Mouse (Mus musculus): ENCODE results near the gene B3galnt1. TPM values are rescaled to one million over a fixed set of nuclear protein-coding genes. Genes with fewer than 3 reads are reported as not detected.
"Not testable (repeated sequence)": the region's sequence is repeated elsewhere in the genome, so short reads cannot be mapped to it uniquely, and the experiment has no call there.

The B3galnt1 gene
- total RNA-seq, 2 experiments from 2014 or later = 49.0 to 58.5 TPM

DNA sequence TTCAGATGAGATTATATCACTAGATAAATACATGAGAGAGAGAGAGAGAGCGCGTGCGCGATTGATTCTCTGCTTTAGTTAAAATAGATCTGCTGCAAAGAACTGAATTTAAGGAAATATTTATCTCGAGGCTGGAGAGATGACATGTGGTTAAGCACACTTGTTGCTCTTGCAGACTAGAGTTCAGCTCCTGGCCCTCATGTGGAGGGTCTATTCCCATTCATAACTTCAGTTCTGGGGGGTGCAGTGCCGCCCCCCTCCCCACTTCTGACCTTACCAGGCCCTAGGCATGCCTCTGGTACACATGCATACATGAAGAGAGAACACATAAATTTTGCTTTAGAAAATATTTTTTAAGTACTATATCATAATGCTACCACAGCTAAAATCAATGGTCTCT lies 1.5 kb downstream of the B3galnt1 start:
- Histone ChIP-seq H3K27ac (no peak overlapping the region), H3K4me3 (peak overlapping the region; percentile 84)
- DNase-seq (ENCODE audit: extremely low spot score in 1 of 2, low spot score in 2 of 2) = no peak
- TF ChIP-seq CTCF (IDR thresholded peaks at IDR 0.05) = no peak
- intact Hi-C loops (cut with DNase I) = loop anchor here (5.0 to 10.0 kb wide), 3 partner anchors 75 to 282 kb away; partner anchors contain the start of gene Ppm1l

DNA sequence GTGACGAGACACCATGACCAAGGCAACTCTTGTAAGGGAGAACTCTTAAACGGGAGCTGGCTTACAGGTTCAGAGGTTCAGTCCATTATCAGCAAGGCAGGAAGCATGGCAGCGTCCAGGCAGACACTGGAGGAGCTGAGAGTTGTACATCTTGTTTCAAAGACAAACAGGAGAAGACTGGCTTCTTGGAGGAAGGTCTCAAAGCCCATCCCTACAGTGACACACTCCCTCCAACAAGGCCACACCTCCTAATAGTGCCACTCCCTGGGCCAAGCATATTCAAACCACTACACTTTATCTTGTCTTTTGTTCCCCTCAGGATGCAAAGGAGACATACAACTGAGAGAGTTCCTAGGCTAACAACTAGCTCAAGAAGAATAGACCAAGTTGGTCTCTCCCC lies 2.6 kb downstream of the B3galnt1 start:
- TF ChIP-seq CTCF (IDR thresholded peaks at IDR 0.05) = no peak
- intact Hi-C loops (cut with DNase I) = loop anchor here (5.0 to 10.0 kb wide), 3 partner anchors 76 to 281 kb away; partner anchors contain the start of gene Ppm1l
- Histone ChIP-seq H3K27ac (no peak overlapping the region), H3K4me3 (no peak overlapping the region)
- no peak for DNase-seq (ENCODE audit: extremely low spot score in 1 of 2, low spot score in 2 of 2)

DNA sequence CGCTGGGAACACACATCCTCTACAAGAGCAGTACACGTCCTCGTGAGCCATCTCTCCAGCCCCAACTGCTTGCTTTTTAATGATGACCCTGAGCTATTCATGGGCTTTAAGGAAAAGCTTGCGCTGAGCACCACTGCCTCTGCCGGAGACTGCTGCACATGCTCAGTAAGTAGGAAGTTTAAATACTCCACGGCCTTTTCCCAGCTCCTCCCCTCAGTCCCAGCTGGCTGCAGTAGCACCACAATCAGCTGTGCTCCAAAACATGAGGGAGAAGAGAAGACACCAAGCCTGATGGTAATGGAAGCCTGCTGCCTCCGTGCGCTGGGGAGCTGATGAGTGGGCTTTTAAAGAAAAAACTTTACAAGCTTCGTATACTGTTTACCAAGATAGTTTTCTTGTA lies 4.7 kb downstream of the B3galnt1 start:
- Histone ChIP-seq H3K4me3 (no peak overlapping the region), H3K27ac (no peak overlapping the region)
- intact Hi-C loops (cut with DNase I) = loop anchor here (10.0 kb wide), 1 partner anchor 279 kb away; the partner anchor contains the start of gene Ppm1l
- no peak for DNase-seq (ENCODE audit: extremely low spot score in 1 of 2, low spot score in 2 of 2)
- no peak for TF ChIP-seq CTCF (IDR thresholded peaks at IDR 0.05)

DNA sequence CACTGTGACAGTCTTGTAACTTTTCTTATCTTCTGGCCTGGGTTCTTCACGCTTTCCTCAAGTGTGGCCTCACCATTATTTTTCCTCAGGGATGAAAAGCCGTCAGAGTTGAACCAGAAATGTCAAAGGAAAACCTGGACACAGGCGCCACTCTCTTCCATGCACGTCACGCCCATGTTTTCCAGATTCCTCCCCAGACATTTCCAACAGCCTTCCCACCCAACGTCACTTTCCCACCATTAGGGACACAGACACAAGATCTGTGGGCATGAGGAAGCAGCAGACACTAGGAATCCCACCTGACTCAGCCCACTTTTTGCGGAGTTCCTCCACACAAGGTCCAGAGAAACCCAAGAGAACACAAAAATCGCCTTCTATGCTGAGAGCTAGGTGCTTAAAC lies 5.3 kb downstream of the B3galnt1 start:
- intact Hi-C loops (cut with DNase I) = loop anchor here (10.0 kb wide), 1 partner anchor 279 kb away; the partner anchor contains the start of gene Ppm1l
- Histone ChIP-seq H3K27ac (no peak overlapping the region), H3K4me3 (no peak overlapping the region)
- no peak for DNase-seq (ENCODE audit: extremely low spot score in 1 of 2, low spot score in 2 of 2)
- TF ChIP-seq CTCF (IDR thresholded peaks at IDR 0.05) = no peak

DNA sequence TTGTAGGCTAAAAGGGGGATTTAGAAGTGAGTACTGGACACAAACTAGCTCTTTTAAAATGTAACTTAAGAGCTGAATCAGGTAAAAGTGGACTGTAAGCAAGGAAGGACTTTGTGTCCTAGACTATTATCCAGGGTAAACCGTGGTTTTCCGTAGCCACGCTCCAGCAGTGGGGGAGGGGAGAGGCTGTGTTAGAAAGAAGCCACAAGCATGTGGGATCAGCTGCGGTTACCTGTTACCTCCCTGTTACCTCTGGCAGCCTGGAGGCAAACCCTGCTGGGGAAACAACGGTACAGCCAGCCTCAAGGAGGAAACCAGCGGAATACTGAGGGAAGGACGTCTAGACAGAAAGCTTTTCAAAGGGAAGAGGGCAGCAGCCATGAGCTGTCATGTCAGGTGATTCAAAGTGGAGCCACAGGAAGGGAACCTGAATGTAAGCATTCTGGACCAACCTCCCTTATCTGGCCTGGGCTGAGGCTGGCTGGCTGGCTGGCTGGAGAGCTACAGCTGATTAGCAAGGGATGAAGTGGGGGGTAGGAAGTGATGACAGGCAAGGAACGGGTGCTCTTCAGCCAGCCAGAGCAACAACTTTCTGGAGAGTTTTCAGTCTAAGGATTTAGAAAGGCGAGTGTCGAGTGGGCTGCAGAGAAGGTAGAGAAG lies 10.5 kb downstream of the B3galnt1 start:
- Histone ChIP-seq H3K27ac (no peak overlapping the region), H3K4me3 (no peak overlapping the region)
- no peak for DNase-seq (ENCODE audit: extremely low spot score in 1 of 2, low spot score in 2 of 2)
- TF ChIP-seq CTCF (IDR thresholded peaks at IDR 0.05) = no peak
- intact Hi-C loops (cut with DNase I) = no loop called here

DNA sequence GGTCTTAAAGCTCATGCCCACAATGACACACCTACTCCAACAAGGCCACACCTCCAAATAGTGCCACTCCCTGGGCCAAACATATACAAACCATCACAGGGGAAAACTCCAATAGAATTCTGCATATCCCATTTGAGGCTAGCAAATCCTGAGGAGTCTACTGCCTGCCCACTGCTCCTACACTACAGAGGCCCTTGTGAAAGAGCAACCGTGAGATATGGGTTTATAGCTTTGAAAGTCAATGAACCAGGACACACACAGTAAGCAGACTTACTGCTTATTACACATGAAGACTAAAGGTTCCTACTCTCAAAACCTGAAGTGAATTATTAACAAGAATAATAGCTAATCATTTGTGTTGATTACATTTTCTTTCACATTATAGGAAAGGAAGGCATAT lies 15.0 kb downstream of the B3galnt1 start:
- no peak for TF ChIP-seq CTCF (IDR thresholded peaks at IDR 0.05)
- Histone ChIP-seq H3K4me3 (no peak overlapping the region), H3K27ac (no peak overlapping the region)
- intact Hi-C loops (cut with DNase I) = no loop called here
- DNase-seq (ENCODE audit: extremely low spot score in 1 of 2, low spot score in 2 of 2) = no peak

DNA sequence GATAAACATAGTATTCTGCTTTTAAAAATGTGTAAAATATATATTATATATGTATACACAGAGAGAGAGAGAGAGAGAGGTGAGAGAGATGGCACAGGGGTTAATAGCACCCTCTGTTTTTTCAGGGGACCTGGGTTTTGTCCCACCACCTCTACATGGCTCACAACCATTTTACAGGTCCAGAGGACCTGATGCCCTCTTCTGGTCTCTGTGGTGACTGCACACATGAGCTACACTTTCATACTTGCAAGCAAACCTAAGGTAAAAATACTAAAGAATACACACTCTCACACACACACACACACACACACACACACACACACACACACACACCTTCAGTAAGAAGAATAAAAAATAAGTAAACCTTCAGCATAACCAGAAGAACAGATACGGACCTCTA lies 20.0 kb downstream of the B3galnt1 start:
- H3K27ac ChIP-seq = no peak overlapping the region
- intact Hi-C loops (cut with DNase I) = no loop called here
- no peak for DNase-seq (ENCODE audit: extremely low spot score in 1 of 2, low spot score in 2 of 2)
- no peak overlapping the region for H3K4me3 ChIP-seq
- TF ChIP-seq CTCF (IDR thresholded peaks at IDR 0.05) = no peak; the same call in 1 of the 2 replicates

DNA sequence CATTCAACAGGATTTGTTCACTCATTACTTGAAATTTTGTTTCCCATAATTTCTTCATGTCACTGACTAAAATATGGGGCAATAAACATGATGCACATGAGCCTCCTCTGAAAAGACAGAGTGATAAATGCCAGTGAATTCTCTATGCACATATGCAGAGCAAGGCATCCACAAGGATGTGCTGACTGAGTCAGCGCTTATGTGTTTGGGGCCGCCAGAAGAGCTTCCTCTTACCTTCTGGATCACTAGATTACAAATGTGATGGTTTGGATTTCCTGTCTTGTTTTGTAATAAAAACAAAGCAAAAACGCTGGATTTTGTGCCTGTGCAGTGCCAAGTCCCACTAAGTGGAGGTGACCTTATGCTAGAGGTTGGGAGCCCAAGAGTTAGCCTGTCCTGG lies 22.0 kb downstream of the B3galnt1 start:
- Histone ChIP-seq H3K4me3 (no peak overlapping the region), H3K27ac (no peak overlapping the region)
- DNase-seq (ENCODE audit: extremely low spot score in 1 of 2, low spot score in 2 of 2) = no peak
- TF ChIP-seq CTCF (IDR thresholded peaks at IDR 0.05) = no peak
- intact Hi-C loops (cut with DNase I) = no loop called here

DNA sequence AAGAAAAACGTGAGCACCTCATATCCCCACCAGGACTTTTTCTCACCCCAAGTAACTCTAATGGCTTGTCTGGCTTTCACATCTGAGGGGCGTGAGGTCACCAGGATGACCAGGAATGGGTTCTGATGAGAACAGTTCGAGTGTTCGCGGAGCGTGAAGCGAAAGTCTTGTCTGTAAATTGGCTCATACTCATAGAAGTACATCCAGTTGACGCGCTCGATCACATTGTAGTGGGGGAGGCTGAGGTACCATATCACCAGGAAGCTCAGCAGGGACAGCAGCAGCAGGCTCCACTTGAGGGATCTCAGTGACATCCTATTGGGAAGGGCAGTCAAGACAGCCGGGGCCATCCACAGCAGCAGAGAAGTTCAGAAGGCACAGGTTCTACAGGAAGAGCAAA lies 23.2 kb downstream of the B3galnt1 start:
- DNase-seq (ENCODE audit: extremely low spot score in 1 of 2, low spot score in 2 of 2) = no peak
- no peak for TF ChIP-seq CTCF (IDR thresholded peaks at IDR 0.05)
- Histone ChIP-seq H3K4me3 (no peak overlapping the region), H3K27ac (no peak overlapping the region)
- intact Hi-C loops (cut with DNase I) = no loop called here

DNA sequence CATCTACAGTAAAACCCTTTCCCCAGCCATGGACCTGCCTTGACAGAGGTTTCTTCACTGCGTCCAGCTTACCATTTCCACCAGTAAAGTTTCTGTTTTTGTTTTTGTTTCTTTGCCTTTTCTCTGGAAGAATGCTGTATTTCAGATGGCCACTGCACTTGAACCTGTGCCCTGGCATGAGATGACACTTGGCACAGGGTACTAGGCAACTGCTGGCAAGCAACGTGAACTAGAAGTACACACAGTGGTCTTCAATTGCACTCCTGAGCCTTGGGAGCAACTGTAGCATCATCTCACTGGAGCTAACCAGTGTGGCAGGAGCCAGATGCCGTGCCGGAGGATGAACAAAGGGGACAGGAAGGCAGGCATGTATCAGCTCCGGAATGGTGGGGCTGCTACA lies 26.2 kb downstream of the B3galnt1 start:
- DNase-seq (ENCODE audit: extremely low spot score in 1 of 2, low spot score in 2 of 2) = no peak
- Histone ChIP-seq H3K4me3 (no peak overlapping the region), H3K27ac (no peak overlapping the region)
- TF ChIP-seq CTCF (IDR thresholded peaks at IDR 0.05) = no peak
- intact Hi-C loops (cut with DNase I) = no loop called here

DNA sequence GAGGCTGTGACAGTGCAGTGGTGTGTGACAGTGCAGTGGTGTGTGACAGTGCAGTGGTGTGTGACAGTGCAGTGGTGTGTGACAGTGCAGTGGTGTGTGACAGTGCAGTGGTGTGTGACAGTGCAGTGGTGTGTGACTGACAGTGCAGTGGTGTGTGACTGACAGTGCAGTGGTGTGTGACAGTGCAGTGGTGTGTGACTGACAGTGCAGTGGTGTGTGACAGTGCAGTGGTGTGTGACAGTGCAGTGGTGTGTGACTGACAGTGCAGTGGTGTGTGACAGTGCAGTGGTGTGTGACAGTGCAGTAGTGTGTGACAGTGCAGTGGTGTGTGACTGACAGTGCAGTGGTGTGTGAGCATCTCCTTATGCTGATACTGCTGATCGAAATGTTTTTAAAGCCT lies 33.2 kb downstream of the B3galnt1 start:
- H3K27ac ChIP-seq; intact Hi-C loops (cut with DNase I); H3K4me3 ChIP-seq; DNase-seq (ENCODE audit: extremely low spot score in 1 of 2, low spot score in 2 of 2): not testable (repeated sequence)

DNA sequence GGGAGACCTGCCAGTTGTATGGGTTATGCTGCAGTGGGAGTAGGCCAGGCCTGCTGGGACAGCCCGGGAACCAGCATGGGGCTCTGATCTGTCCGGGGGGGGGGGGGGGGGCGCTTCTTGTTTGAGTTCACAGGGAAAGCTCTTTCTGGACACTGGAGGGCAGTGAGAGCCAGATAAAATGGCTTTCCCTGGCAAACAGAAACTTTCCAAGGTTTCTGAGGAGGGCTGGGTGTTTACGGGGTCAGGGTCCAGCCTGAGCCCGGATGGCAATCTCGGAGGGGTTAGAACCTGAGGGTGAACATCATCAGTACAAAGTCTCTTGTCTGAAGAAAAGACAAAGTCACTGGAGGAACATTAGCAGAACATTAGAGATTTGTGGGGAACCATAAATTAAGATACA lies 35.4 kb downstream of the B3galnt1 start:
- DNase-seq (ENCODE audit: extremely low spot score in 1 of 2, low spot score in 2 of 2) = no peak
- Histone ChIP-seq H3K27ac (no peak overlapping the region), H3K4me3 (no peak overlapping the region)
- intact Hi-C loops (cut with DNase I) = no loop called here
- TF ChIP-seq CTCF (IDR thresholded peaks at IDR 0.05) = no peak

DNA sequence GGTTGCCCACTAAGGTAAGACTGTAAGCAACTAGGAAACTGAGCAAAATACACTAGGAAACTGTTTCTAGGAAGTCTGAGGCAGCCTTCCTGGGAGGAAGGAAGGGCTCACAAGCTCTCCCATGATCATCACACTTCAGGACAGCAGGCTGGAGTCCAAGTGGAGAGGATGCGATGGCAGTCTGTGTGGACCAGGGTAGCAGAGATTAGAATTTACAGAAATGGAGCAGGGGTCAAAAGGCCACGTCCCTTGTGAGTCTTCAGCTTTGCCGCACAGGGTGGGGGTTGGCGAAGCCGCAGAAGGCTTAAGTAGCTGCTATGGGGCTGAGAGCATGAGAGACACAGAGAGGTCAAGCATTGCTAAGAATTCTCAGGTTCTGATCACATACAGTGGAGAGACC lies 37.1 kb downstream of the B3galnt1 start:
- Histone ChIP-seq H3K4me3 (no peak overlapping the region), H3K27ac (no peak overlapping the region)
- no peak for TF ChIP-seq CTCF (IDR thresholded peaks at IDR 0.05)
- intact Hi-C loops (cut with DNase I) = no loop called here
- DNase-seq (ENCODE audit: extremely low spot score in 1 of 2, low spot score in 2 of 2) = no peak
